Mouse (Mus musculus) frontal cortex, postnatal 10 days (tissue): ENCODE measurements around the gene Rnf185.
A peak's percentile ranks its signal among the peaks of the same experiment; 100 is the strongest.

Experiments used
- DNase-seq, 2 experiments: peaks; one replicate each; pipeline ENCODE4 v3.0.0; 2022; ENCODE audit warnings: low spot score in 2 of 2, mixed read lengths in 1 of 2

Rnf185 gene

DNA sequence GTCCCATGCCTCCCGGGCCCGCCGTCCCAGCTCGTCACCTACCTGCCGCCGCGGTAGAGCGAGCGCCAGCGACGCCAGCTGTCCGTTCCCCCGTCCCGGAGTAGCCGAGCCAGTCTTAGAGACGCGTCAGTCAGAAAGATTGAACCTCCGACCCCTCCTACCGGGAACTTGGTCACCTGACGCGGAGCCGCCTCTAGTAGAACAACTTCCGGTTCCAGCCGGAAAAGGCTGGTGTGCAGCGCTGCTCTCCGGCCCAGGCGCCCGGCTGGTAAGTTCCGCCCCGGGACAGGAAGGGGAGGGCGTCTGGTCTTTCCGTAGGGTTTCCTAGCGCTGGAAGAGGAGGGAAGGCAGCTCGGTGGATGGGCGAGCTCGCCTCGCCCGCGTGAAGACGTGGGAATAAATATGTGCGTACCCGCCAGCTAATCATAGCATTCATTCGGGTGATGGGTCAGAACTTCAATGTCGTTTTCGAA lies at the start of gene Rnf185:
TSS of gene Rnf185 (minus strand) at position 197 of the 473 bp plus-strand sequence.
- peak; percentile 90 to 93 for DNase-seq

DNA sequence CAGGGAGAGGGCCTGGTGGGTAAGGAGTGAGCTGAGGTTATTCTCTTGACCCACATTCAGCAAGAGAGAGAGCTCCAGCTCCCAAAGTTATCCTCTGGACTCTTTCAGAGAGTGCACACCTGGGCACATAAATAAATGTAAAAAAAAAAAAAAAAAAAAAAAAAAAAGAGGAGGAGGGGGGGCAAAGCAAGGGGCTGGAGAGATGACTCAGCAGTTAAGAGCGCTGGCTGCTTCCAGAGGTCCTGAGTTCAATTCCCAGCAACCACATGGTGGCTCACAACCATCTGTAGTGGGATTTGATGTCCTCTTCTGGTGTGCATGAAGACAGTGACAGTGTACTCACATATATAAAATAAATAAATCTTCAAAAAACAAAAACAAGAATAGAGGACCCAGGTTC lies 45.1 kb upstream of the Rnf185 start:
- DNase-seq: no peak

GRCm38 (mm10) chr11:3496756-3497155 lies 44.6 kb upstream of the Rnf185 start:
- no peak for DNase-seq

- DNase-seq: no peak
Observed at GRCm38 (mm10) chr11:3495496-3495895, 43.3 kb upstream of the Rnf185 start.

- no peak for DNase-seq
Observed at GRCm38 (mm10) chr11:3494857-3495256, 42.7 kb upstream of the Rnf185 start.

- DNase-seq: no peak
Observed at GRCm38 (mm10) chr11:3492748-3493147, 40.6 kb upstream of the Rnf185 start.

DNA sequence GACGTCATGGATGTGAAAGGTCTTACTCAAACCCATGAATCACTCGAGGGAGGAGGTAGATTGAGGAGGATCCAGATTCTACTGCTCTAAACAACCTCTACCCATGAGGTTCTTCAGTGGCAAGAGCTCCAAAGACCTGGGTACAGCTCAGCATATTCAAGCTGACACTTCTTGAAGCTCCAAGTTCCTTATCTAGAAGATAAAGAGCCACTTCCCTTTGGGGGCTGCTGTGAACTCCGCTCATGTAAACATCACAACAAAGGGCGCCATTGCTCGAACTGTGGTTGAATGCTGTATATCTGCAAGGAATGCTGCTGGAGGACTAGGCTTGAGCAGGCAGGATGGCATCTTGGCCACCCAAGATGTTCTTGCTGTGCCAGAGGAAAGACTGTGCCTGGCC lies 36.9 kb upstream of the Rnf185 start:
- no peak for DNase-seq

GRCm38 (mm10) chr11:3487952-3488570 lies 35.9 kb upstream of the Rnf185 start, which contains the start of gene Pla2g3:
Gene Pla2g3 (plus strand): TSS chr11:3488284.
- no peak for DNase-seq

GRCm38 (mm10) chr11:3486349-3486748 lies 34.2 kb upstream of the Rnf185 start:
- DNase-seq: no peak

GRCm38 (mm10) chr11:3483980-3484642 lies 31.9 kb upstream of the Rnf185 start:
- DNase-seq: no peak

DNA sequence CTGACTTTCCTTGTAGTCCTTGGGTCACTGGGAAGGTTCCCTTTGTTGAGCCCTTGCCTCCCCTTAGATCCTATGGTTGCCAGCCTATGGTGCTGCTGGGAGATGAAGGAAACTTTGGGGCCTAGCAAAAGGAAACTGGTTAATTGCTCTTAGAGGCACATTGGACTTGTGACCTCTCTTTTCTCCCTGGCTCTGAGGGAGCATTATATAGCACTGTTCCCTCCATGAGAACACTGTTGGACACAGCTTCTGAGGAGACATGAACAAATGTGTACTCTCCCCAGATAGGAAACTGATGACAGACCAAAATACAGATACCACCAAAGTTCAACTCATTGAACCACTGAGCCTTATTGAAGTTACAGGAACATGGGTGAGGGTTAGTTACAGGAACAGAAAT lies 23.3 kb upstream of the Rnf185 start:
- no peak for DNase-seq

GRCm38 (mm10) chr11:3474480-3475115 lies 22.4 kb upstream of the Rnf185 start:
- DNase-seq: no peak

DNA sequence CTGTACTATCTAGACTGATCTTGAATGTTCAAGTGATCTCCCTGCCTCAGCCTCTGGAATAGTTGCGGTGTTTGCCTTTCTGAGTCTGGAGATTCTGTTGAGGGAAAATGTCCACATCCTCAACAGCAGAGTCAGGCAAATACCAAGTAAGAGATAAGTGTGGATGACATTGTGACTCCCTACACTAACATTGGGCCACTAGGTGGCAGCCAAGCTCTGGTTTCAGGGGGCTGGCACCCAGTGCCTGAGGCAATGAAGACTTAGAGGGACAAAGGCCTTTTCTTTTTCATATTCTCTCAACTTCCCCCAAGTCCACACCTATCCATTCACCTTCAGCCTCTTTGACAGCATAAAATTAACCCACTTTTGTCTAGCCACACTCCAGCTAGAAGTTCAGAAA lies 20.3 kb upstream of the Rnf185 start:
- peak in 1 of 2 experiments; percentile 79 for DNase-seq

GRCm38 (mm10) chr11:3471448-3471850 lies 19.3 kb upstream of the Rnf185 start:
- DNase-seq: no peak

DNA sequence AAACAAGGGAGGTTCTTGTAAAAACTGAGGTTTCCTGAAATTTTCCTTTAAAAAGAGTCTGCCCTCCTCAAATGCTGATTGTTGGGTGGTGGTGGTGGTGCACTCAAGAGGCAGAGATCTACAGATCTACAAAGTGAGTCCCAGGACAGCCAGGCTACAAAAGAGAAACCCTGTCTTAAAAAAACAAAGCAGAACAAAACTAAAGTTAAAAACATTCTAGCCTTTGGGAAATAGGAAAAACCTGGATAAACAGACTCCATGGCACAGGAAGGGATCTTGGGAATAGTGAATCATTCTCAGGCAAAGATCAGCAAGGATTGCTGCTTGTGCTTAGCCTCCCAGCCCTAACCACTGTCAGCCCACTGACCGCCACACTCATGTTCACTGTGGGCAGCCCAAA lies 10.7 kb upstream of the Rnf185 start:
- no peak for DNase-seq

GRCm38 (mm10) chr11:3459105-3459468 lies 6.9 kb upstream of the Rnf185 start:
- DNase-seq: no peak

DNA sequence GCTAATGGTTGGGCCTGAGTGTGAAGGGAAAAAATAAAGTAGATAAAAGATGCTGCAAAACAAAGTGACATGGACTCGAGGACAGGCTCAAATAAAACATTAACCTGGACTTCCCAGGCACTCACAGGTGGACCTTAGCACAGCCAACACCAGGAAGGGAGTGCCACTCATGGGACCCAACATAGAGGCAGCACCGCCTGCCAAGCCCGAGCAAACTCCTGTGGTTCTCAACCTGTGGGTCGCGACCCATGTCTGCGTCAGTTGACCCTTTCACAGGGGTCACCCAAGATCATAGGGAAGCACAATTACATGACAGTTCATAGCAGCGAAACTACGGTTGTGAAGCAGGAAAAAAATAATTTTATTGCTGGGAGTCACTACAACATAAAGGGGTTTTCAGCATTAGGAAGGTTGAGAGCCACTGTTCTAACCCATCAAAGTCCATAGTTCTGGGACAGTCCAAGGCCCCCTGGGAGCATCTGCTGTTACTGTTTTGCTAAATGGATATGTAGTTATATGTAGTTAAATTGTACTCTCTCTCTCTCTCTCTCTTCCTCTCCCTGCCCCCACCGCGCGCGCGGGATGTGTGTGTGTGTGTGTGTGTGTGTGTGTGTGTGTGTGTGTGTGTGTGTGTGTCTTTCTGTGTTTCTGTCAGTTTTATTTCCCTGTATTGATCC lies 6.4 kb upstream of the Rnf185 start:
- no peak for DNase-seq

- DNase-seq: peak; percentile 35 to 63
Observed at GRCm38 (mm10) chr11:3456354-3456753, 4.2 kb upstream of the Rnf185 start.

DNA sequence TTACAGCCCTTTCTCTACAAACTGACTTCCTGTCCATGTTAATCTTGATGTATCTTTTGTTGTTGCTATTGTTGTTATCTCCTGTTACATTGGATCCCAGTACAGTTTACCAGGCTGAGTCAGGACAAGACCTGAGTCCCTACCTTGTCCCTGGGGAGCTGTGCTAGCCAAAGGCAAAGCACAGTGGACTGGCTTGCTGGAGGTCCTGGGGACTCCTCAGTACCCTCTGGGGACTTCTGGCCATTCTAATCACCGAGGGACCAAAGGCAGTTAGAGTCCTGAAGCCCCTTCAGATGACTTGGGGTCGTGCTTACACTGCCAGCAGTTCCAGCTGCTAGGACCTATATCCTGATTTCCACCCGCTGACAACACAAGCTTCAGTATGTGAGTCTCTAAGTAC lies 2.3 kb upstream of the Rnf185 start:
- no peak for DNase-seq

DNA sequence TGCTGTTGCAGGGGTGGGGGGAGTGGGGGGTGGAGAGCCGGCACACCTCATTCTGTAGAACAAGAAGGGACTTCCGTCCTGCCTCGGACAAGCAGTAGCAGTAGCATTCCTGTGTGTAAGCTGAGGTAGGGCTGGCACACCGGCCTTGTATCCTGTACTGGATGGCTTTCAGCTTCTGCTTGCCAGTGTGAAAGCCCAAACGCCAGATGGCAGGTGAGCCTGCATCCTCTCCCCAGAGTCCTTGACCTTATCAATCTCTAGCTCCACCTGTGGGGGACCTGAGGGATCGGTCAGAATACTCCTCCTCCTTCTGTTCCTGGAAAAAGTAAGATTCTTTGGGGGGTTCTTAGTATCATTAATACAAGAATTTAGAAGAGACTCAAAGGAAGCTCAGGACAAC lies 1.3 kb upstream of the Rnf185 start:
- DNase-seq: no peak

DNA sequence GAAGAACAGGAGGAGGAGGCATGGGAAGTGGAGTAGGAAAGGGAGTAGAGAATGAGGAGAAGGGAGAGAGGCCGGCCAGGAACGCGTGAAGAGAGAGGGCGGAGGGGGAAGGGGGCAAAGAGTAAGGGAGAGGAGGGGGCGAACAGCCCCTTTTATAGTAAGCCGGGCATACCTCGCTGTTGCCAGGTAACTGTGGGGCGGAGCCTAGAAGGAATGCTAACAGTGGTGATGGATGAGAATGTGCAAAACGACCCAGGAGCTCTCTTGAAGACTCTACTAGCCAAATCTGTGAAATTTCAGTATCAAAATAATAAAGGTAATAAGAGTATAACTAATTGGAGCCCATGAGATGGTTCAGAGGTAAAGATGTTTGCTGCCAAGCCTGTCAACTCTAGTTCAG lies 606 bp upstream of the Rnf185 start:
- DNase-seq: peak in 1 of 2 experiments; percentile 34

DNA sequence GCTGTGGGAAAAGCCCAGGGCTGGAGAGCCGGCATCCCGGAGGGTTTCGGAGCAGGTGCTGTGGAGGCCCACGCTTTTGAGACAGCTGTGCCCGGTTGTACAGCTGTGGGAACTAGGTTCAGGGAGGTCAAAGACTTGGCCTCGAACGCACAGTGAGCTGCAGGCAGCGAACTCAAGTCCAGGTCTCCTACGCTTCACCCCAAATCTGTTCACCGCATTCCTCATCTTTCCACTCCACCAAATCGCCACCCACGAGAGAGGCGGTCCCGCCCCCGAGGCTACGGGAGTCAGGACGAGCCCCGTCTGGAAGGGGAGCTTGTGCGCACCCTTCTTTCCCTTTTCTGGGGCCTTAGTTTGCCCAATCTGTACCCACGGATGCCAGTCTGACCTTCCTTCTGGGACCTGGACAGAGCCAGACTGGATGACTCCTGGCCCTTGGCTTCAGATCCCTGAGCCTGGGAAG lies 431 bp downstream of the Rnf185 start:
- DNase-seq: no peak
